Mouse (Mus musculus): Measurements from ENCODE around the gene Nsdhl.

The Nsdhl gene

GRCm38 (mm10) chrX:73003110-73003509 lies 84.8 kb downstream of the Nsdhl start:
- CTCF ChIA-PET, result no interaction called here

- CTCF ChIA-PET, result no interaction called here
These were observed 87.3 kb downstream of the Nsdhl start for GRCm38 (mm10) chrX:73005678-73006077.

- CTCF ChIA-PET, result interaction anchor here (0.5 kb wide), 1 partner anchor 444 kb away, joined by 17 read pairs; no protein-coding TSS in a partner anchor
These were observed 89.5 kb downstream of the Nsdhl start for GRCm38 (mm10) chrX:73007597-73008479.
